Mouse (Mus musculus): Measurements from ENCODE around the gene Tmem81. TPM values are rescaled to one million over a fixed set of nuclear protein-coding genes. Genes with fewer than 3 reads are reported as not detected.

Tmem81 gene
- polyA plus RNA-seq, 1 experiment from 2014 or later, result 0.86 TPM

Other genes starting within 250 kb of the Tmem81 start
- gene Klhdc8a, start 207.6 kb upstream of the Tmem81 start, polyA plus RNA-seq (2014; fragmentation: Nextera tagmentation; extraction: Ambion mirVana), result 3.5 and 4.5 TPM in 2 replicates
- 100 and 105 TPM in 2 replicates for gene Nuak2, start 190.1 kb upstream of the Tmem81 start, polyA plus RNA-seq (2014; fragmentation: Nextera tagmentation; extraction: Ambion mirVana)
- 8.9 and 11.1 TPM in 2 replicates for gene Tmcc2, start 114.9 kb upstream of the Tmem81 start, polyA plus RNA-seq (2014; fragmentation: Nextera tagmentation; extraction: Ambion mirVana)
- gene Dstyk, start 88.7 kb upstream of the Tmem81 start, polyA plus RNA-seq (2014; fragmentation: Nextera tagmentation; extraction: Ambion mirVana), result 11.6 and 13.0 TPM in 2 replicates
- gene Rbbp5, start 28.9 kb upstream of the Tmem81 start, polyA plus RNA-seq (2014; fragmentation: Nextera tagmentation; extraction: Ambion mirVana), result 65.2 and 65.9 TPM in 2 replicates
- 30.9 and 31.4 TPM in 2 replicates for gene Cntn2, start 37.0 kb downstream of the Tmem81 start, polyA plus RNA-seq (2014; fragmentation: Nextera tagmentation; extraction: Ambion mirVana)
- 16.4 and 19.2 TPM in 2 replicates for gene Nfasc, start 235.6 kb downstream of the Tmem81 start, polyA plus RNA-seq (2014; fragmentation: Nextera tagmentation; extraction: Ambion mirVana)